In the genomic region with DNA sequence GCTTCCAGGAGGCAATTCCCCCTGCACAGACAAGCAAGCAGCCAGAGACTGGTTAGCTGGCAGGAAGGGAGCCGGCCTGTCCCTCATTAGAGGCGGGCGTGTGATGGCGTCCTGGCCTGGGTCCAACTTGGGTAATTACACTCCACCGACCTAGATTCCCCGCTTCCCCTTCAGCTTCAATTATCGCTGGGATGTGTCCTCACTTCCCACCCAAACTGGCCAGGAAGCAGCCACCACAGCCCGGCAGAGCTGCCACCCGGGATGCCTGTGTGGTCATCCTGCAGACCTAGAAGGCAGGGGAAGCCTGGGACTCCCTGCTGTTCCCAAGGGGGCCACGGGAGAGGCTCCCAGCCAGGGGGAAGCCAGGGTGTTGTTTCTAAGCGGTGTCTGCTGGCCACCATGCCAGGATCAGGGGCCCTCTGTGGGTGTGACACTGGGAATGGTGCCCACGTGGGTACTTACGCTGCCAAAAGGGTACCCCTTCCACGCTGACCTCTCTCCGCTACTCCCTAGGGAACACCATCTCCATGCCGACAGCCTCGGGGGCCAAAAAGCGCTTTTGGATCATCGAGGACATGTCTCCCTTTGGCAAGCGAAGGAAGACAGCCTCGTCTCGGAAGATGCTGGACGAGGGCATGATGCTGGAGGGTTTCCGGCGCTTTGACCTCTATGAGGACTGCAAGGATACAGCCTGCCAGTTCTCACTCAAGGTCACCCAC, we compare ENCODE assay signal across 8 mouse cellular contexts.
DNase-seq lines count a peak whose midpoint lies in the region; ATAC-seq and TF ChIP-seq lines count a peak whose summit lies in the region.

No protein-coding gene starts in this region.

- H3K36me3 ChIP-seq in embryonic facial prominence, embryonic 15.5 days: 0 out of 2 replicates have a peak, but pooled peaks cover 5% of the 10 kb centered on the region
- H3K36me3 ChIP-seq in heart, embryonic 10.5 days: peaks cover 71% of the 10 kb centered on the region
- no peaks in the 10 kb centered on the region for H3K36me3 ChIP-seq in kidney, postnatal 0 days (ENCODE audit: insufficient read depth, low read length)
- H3K36me3 ChIP-seq in lung, embryonic 14.5 days (ENCODE audit: insufficient read depth): no peaks in the 10 kb centered on the region

- H3K4me1 ChIP-seq in embryonic facial prominence, embryonic 15.5 days: peaks cover 72% of the 10 kb centered on the region
- H3K4me1 ChIP-seq in heart, embryonic 10.5 days: peaks cover 62% of the 10 kb centered on the region
- H3K4me1 ChIP-seq in kidney, postnatal 0 days (replicated peaks; ENCODE audit: insufficient read depth, low read length): peaks cover 28% of the 10 kb centered on the region; the same call in 1 of the 2 replicates
- peaks cover 28% of the 10 kb centered on the region for H3K4me1 ChIP-seq in lung, embryonic 14.5 days (ENCODE audit: insufficient read depth)

- no peaks in the 10 kb centered on the region for H3K9me3 ChIP-seq in embryonic facial prominence, embryonic 15.5 days (replicated peaks)
- no peaks in the 10 kb centered on the region for H3K9me3 ChIP-seq in heart, embryonic 10.5 days
- H3K9me3 ChIP-seq in kidney, postnatal 0 days (replicated peaks; ENCODE audit: low read length): no peaks in the 10 kb centered on the region
- H3K9me3 ChIP-seq in lung, embryonic 14.5 days (ENCODE audit: low read depth, low read length): no peaks in the 10 kb centered on the region

- H3K27me3 ChIP-seq in embryonic facial prominence, embryonic 15.5 days: peaks cover 64% of the 10 kb centered on the region
- H3K27me3 ChIP-seq in heart, embryonic 10.5 days (ENCODE audit: insufficient read depth, poor library complexity, severe bottlenecking): peaks cover 65% of the 10 kb centered on the region
- peaks cover 4% of the 10 kb centered on the region; the same call in 1 of the 2 replicates for H3K27me3 ChIP-seq in kidney, postnatal 0 days (ENCODE audit: insufficient read depth, low read length)
- H3K27me3 ChIP-seq in lung, embryonic 14.5 days (ENCODE audit: insufficient read depth, low read length): peaks cover 40% of the 10 kb centered on the region

- no peak overlapping the region for H3K4me3 ChIP-seq in embryonic facial prominence, embryonic 15.5 days (replicated peaks)
- H3K4me3 ChIP-seq in heart, embryonic 10.5 days: peak overlapping the region; percentile 54; the same call in 1 of the 2 replicates
- no peak overlapping the region for H3K4me3 ChIP-seq in kidney, postnatal 0 days (replicated peaks; ENCODE audit: low read depth, low read length)
- no peak overlapping the region for H3K4me3 ChIP-seq in lung, embryonic 14.5 days (ENCODE audit: low read depth, low read length)

- peak overlapping the region; percentile 68 for H3K4me2 ChIP-seq in embryonic facial prominence, embryonic 15.5 days (replicated peaks)
- no peak overlapping the region for H3K4me2 ChIP-seq in kidney, postnatal 0 days (ENCODE audit: low read length)
- peak overlapping the region; percentile 65 for H3K4me2 ChIP-seq in lung, embryonic 14.5 days

- no peak for TF ChIP-seq CTCF in kidney, postnatal 0 days (IDR thresholded peaks at IDR 0.05; ENCODE audit: low read depth)
- TF ChIP-seq CTCF in lung, embryonic 14.5 days (IDR thresholded peaks at IDR 0.05; ENCODE audit: low read depth): no peak

- WGBS in embryonic facial prominence, embryonic 15.5 days: 22% methylated on average over 25 of the region's 25 CpGs
- 40% methylated on average over 25 of the region's 25 CpGs for WGBS in heart, embryonic 10.5 days
- 46% methylated on average over 25 of the region's 25 CpGs for WGBS in kidney, postnatal 0 days
- WGBS in lung, embryonic 14.5 days: 32% methylated on average over 25 of the region's 25 CpGs

- H3K9ac ChIP-seq in embryonic facial prominence, embryonic 15.5 days: no peak overlapping the region
- no peak overlapping the region for H3K9ac ChIP-seq in kidney, postnatal 0 days (ENCODE audit: low read depth, low read length)
- no peak overlapping the region for H3K9ac ChIP-seq in lung, embryonic 14.5 days

- DNase-seq in kidney, adult 18-20 months: peak; percentile 60
- no peak for DNase-seq in kidney, adult 8-10 months
- DNase-seq in heart, embryonic 10.5 days (ENCODE audit: low spot score): no peak
- peak; percentile 41 for DNase-seq in kidney, postnatal 0 days (ENCODE audit: low spot score)
- DNase-seq in lung, embryonic 14.5 days: peak; percentile 81
- DNase-seq in right cerebral cortex, postnatal 25 days: peak; percentile 51

- peak overlapping the region; percentile 31; the same call in 1 of the 2 replicates for H3K27ac ChIP-seq in embryonic facial prominence, embryonic 15.5 days (replicated peaks)
- H3K27ac ChIP-seq in heart, embryonic 10.5 days: peak overlapping the region; percentile 83
- no peak overlapping the region for H3K27ac ChIP-seq in kidney, postnatal 0 days
- H3K27ac ChIP-seq in lung, embryonic 14.5 days (ENCODE audit: low read depth): 0 out of 2 replicates have a peak overlapping the region, but pooled peaks have one; percentile 39

- ATAC-seq in embryonic facial prominence, embryonic 15.5 days (ENCODE audit: insufficient number of reproducible peaks, low FRiP score, low TSS enrichment, low read depth): peak; percentile 39; the same call in 1 of the 2 replicates
- ATAC-seq in kidney, postnatal 0 days (replicated peaks; ENCODE audit: low FRiP score, low read depth): no peak
- ATAC-seq in lung, embryonic 14.5 days (ENCODE audit: insufficient read depth): peak; percentile 30; the same call in 1 of the 2 replicates
- no peak for ATAC-seq in inflammation-experienced regulatory T-cells, adult 6 months

Comparison
In these comparisons a context has a peak if more than half of its experiments do, and no peak if none do; other contexts are left out.
1. DNase-seq: peak in kidney, adult 18-20 months (single experiment), kidney, postnatal 0 days (single experiment), lung, embryonic 14.5 days (single experiment) and right cerebral cortex, postnatal 25 days (single experiment); none in kidney, adult 8-10 months (0 of 2) and heart, embryonic 10.5 days (single experiment).
2. ATAC-seq: peak in embryonic facial prominence, embryonic 15.5 days (single experiment) and lung, embryonic 14.5 days (single experiment); none in kidney, postnatal 0 days (single experiment) and inflammation-experienced regulatory T-cells, adult 6 months (single experiment).